ENCODE assay signal across 25 mouse cellular contexts in genomic region chr14:98789794-98790193, GRCm38 (mm10).
"Had no signal": no experiment of that assay in that cellular context is flagged by ENCODE, and none has a peak within 500 bp of the region (broad histone marks: within the 10 kb centered on the region; RNA-seq: fewer than 3 reads in every experiment).

No protein-coding gene starts in this region.

- ATAC-seq: hindbrain, postnatal 0 days; intestine, embryonic 16.5 days; liver, embryonic 12.5 days had no signal

- H3K27me3 ChIP-seq: heart, embryonic 12.5 days; hindbrain, embryonic 13.5 days; hindbrain, embryonic 15.5 days; kidney, embryonic 15.5 days; limb, embryonic 15.5 days; liver, embryonic 12.5 days had no signal

- H3K4me3 ChIP-seq: heart, embryonic 10.5 days; heart, embryonic 12.5 days; hindbrain, embryonic 10.5 days; hindbrain, embryonic 13.5 days; hindbrain, embryonic 15.5 days; kidney, embryonic 15.5 days; limb, embryonic 13.5 days; limb, embryonic 15.5 days; liver, embryonic 12.5 days had no signal

- H3K4me1 ChIP-seq: heart, embryonic 10.5 days; heart, embryonic 12.5 days; kidney, embryonic 15.5 days; limb, embryonic 15.5 days; liver, embryonic 12.5 days had no signal

- H3K27ac ChIP-seq: heart, embryonic 10.5 days; hindbrain, embryonic 10.5 days; hindbrain, embryonic 13.5 days; hindbrain, embryonic 15.5 days; hindbrain, postnatal 0 days; kidney, embryonic 15.5 days; kidney, postnatal 0 days; limb, embryonic 13.5 days; limb, embryonic 15.5 days; liver, embryonic 12.5 days; liver, embryonic 14.5 days had no signal

- H3K4me2 ChIP-seq: heart, embryonic 12.5 days; hindbrain, embryonic 13.5 days; hindbrain, embryonic 15.5 days; kidney, embryonic 15.5 days; limb, embryonic 13.5 days; limb, embryonic 15.5 days; liver, embryonic 12.5 days had no signal

- H3K36me3 ChIP-seq: heart, embryonic 10.5 days; heart, embryonic 12.5 days; hindbrain, embryonic 10.5 days; hindbrain, embryonic 13.5 days; hindbrain, embryonic 15.5 days; kidney, embryonic 15.5 days; limb, embryonic 13.5 days; limb, embryonic 15.5 days; liver, embryonic 12.5 days had no signal

- H3K9ac ChIP-seq: heart, embryonic 12.5 days; hindbrain, embryonic 13.5 days; hindbrain, embryonic 15.5 days; kidney, embryonic 15.5 days; limb, embryonic 13.5 days; limb, embryonic 15.5 days; liver, embryonic 12.5 days; liver, embryonic 14.5 days had no signal

- DNase-seq: gastrocnemius, postnatal 14 days; gastrocnemius, postnatal 36 days; heart, adult 18-20 months; heart, postnatal 10 days; kidney, adult 11 months; kidney, adult 2 months; kidney, adult 9 months; kidney, postnatal 14 days; kidney, postnatal 36 days; layer of hippocampus, adult 9-11 months; layer of hippocampus, postnatal 36 days; left cerebral cortex, postnatal 4 days had no signal

- H3K9me3 ChIP-seq: heart, embryonic 10.5 days; heart, embryonic 12.5 days; hindbrain, embryonic 10.5 days; hindbrain, embryonic 13.5 days; hindbrain, embryonic 15.5 days; kidney, embryonic 15.5 days; limb, embryonic 13.5 days; limb, embryonic 15.5 days; liver, embryonic 12.5 days had no signal
